In genomic region chr10:79873715-79874289, GRCm38 (mm10) we compare ENCODE assay signal across 9 mouse cellular contexts. TPM values are rescaled to one million over a fixed set of nuclear protein-coding genes. Genes with fewer than 3 reads are reported as not detected.
DNase-seq lines count a peak whose midpoint lies in the region; ATAC-seq and TF ChIP-seq lines count a peak whose summit lies in the region.
"Had no signal": no experiment of that assay in that cellular context is flagged by ENCODE, and none has a peak within 500 bp of the region (broad histone marks: within the 10 kb centered on the region; RNA-seq: fewer than 3 reads in every experiment).

No protein-coding gene starts in this region.

- no peak for TF ChIP-seq CTCF in heart, postnatal 0 days (IDR thresholded peaks at IDR 0.05; ENCODE audit: low read depth)

- H3K27ac ChIP-seq in kidney, embryonic 15.5 days, result peak overlapping the region; percentile 83
- H3K27ac ChIP-seq in heart, postnatal 0 days (ENCODE audit: low read depth), result no peak overlapping the region
- H3K27ac ChIP-seq in midbrain, embryonic 12.5 days (replicated peaks), result peak overlapping the region; percentile 94

- TF ChIP-seq EP300 in heart, postnatal 0 days (IDR thresholded peaks at IDR 0.05; ENCODE audit: low read depth), result no peak

- peak overlapping the region; percentile 77 for H3K4me3 ChIP-seq in kidney, embryonic 15.5 days (replicated peaks)
- peak overlapping the region; percentile 59 for H3K4me3 ChIP-seq in heart, postnatal 0 days (ENCODE audit: low read depth, low read length)
- H3K4me3 ChIP-seq in midbrain, embryonic 12.5 days, result peak overlapping the region; percentile 78

- H3K9me3 ChIP-seq in kidney, embryonic 15.5 days (replicated peaks), result no peaks in the 10 kb centered on the region
- no peaks in the 10 kb centered on the region for H3K9me3 ChIP-seq in heart, postnatal 0 days (replicated peaks; ENCODE audit: control insufficient read depth, low read length)
- H3K9me3 ChIP-seq in midbrain, embryonic 12.5 days, result no peaks in the 10 kb centered on the region

- H3K27me3 ChIP-seq in kidney, embryonic 15.5 days, result no peaks in the 10 kb centered on the region
- peaks cover 7% of the 10 kb centered on the region; the same call in 1 of the 2 replicates for H3K27me3 ChIP-seq in heart, postnatal 0 days (ENCODE audit: control insufficient read depth, insufficient read depth, low read length)
- peaks cover 4% of the 10 kb centered on the region; the same call in 1 of the 2 replicates for H3K27me3 ChIP-seq in midbrain, embryonic 12.5 days

- DNase-seq in kidney, postnatal 36 days, result no peak
- peak; percentile 34 for DNase-seq in brain, adult 2 months (ENCODE audit: low read depth, low spot score)
- DNase-seq in heart, postnatal 0 days (ENCODE audit: low spot score), result no peak
- no peak for DNase-seq in ovary, adult 18-20 months (ENCODE audit: low spot score)
- DNase-seq in left cerebral cortex, postnatal 10 days (ENCODE audit: extremely low spot score in 1 of 2, low spot score in 2 of 2), result no peak

- intact Hi-C loops in left cerebral cortex, postnatal 10 days (cut with DNase I), result no loop called here

- WGBS in kidney, embryonic 15.5 days, result under 1% methylated on average over 26 of the region's 26 CpGs
- 3% methylated on average over 26 of the region's 26 CpGs for WGBS in heart, postnatal 0 days
- WGBS in midbrain, embryonic 12.5 days, result under 1% methylated on average over 26 of the region's 26 CpGs

- peak overlapping the region; percentile 96 for H3K4me2 ChIP-seq in kidney, embryonic 15.5 days
- peak overlapping the region; percentile 93 for H3K4me2 ChIP-seq in heart, postnatal 0 days (ENCODE audit: low read depth, low read length)
- H3K4me2 ChIP-seq in midbrain, embryonic 12.5 days (replicated peaks), result peak overlapping the region; percentile 74

- H3K9ac ChIP-seq in kidney, embryonic 15.5 days, result peak overlapping the region; percentile 82
- peak overlapping the region; percentile 52 for H3K9ac ChIP-seq in heart, postnatal 0 days (replicated peaks; ENCODE audit: low read depth, low read length)
- H3K9ac ChIP-seq in midbrain, embryonic 12.5 days (replicated peaks), result peak overlapping the region; percentile 94

- H3K36me3 ChIP-seq in kidney, embryonic 15.5 days, result peaks cover 26% of the 10 kb centered on the region
- no peaks in the 10 kb centered on the region for H3K36me3 ChIP-seq in heart, postnatal 0 days (replicated peaks; ENCODE audit: control insufficient read depth, insufficient read depth, low read length)
- peaks cover 29% of the 10 kb centered on the region for H3K36me3 ChIP-seq in midbrain, embryonic 12.5 days

- peaks cover 34% of the 10 kb centered on the region for H3K4me1 ChIP-seq in kidney, embryonic 15.5 days
- no peaks in the 10 kb centered on the region for H3K4me1 ChIP-seq in heart, postnatal 0 days (ENCODE audit: control insufficient read depth, insufficient read depth)
- peaks cover 40% of the 10 kb centered on the region for H3K4me1 ChIP-seq in midbrain, embryonic 12.5 days

- peak; percentile 5; the same call in 1 of the 2 replicates for ATAC-seq in kidney, embryonic 15.5 days (replicated peaks; ENCODE audit: low FRiP score)
- no peak for ATAC-seq in heart, postnatal 0 days (ENCODE audit: insufficient read depth, low read depth)
- no peak for ATAC-seq in midbrain, embryonic 12.5 days (ENCODE audit: low FRiP score, low read depth)
- no peak for ATAC-seq in erythroid progenitor cell, adult 5-6 weeks (replicated peaks; ENCODE audit: low FRiP score, poor library complexity, severe bottlenecking)

RNA-seq across cellular contexts. Expression of gene Prtn3, which starts 0.5 kb away (rescaled TPM):
- 7.4 and 8.3 TPM in 2 replicates for polyA plus RNA-seq in kidney, embryonic 15.5 days (2015; fragmentation: Nextera tagmentation; extraction: Ambion mirVana)
- total RNA-seq in heart, postnatal 0 days (2014; rRNA removed; ENCODE audit: low replicate concordance), result not detected in 2 replicates
- 0.70 and 0.74 TPM in 2 replicates for polyA plus RNA-seq in heart, postnatal 0 days (2015; fragmentation: Nextera tagmentation; extraction: Ambion mirVana)
- 14.3 and 16.7 TPM in 2 replicates for polyA plus RNA-seq in midbrain, embryonic 12.5 days (2016; fragmentation: Nextera tagmentation; extraction: Ambion mirVana)
- 247 and 296 TPM in 2 replicates for total RNA-seq in erythroid progenitor cell, adult 5-6 weeks (2015; ENCODE audit: low replicate concordance)
- total RNA-seq in erythroid progenitor cell, adult 5-6 weeks (2017; ENCODE audit: low replicate concordance), result 52.3 and 54.7 TPM in 2 replicates
- 1 to 10 TPM; 4.5 to 5.2 TPM for total RNA-seq in left cerebral cortex, postnatal 10 days (2021)

RNA-seq across cellular contexts. Expression of gene Plppr3, which starts 0.6 kb away (rescaled TPM):
- polyA plus RNA-seq in kidney, embryonic 15.5 days (2015; fragmentation: Nextera tagmentation; extraction: Ambion mirVana), result 62.1 and 74.5 TPM in 2 replicates
- total RNA-seq in heart, postnatal 0 days (2014; rRNA removed; ENCODE audit: low replicate concordance), result 3.2 and 5.9 TPM in 2 replicates
- 2.5 and 3.0 TPM in 2 replicates for polyA plus RNA-seq in heart, postnatal 0 days (2015; fragmentation: Nextera tagmentation; extraction: Ambion mirVana)
- polyA plus RNA-seq in midbrain, embryonic 12.5 days (2016; fragmentation: Nextera tagmentation; extraction: Ambion mirVana), result 296 and 302 TPM in 2 replicates
- 0.84 TPM in 1 of 2 replicates, not detected in the other for total RNA-seq in erythroid progenitor cell, adult 5-6 weeks (2015; ENCODE audit: low replicate concordance)
- 0.83 and 1.7 TPM in 2 replicates for total RNA-seq in erythroid progenitor cell, adult 5-6 weeks (2017; ENCODE audit: low replicate concordance)
- total RNA-seq in left cerebral cortex, postnatal 10 days (2021), result 100 to 1,000 TPM; 135 to 142 TPM

RNA-seq across cellular contexts. Expression of gene Elane, which starts 12.2 kb away (rescaled TPM):
- polyA plus RNA-seq in kidney, embryonic 15.5 days (2015; fragmentation: Nextera tagmentation; extraction: Ambion mirVana), result 2.6 and 3.4 TPM in 2 replicates
- not detected in 2 replicates for total RNA-seq in heart, postnatal 0 days (2014; rRNA removed; ENCODE audit: low replicate concordance)
- not detected in 2 replicates for polyA plus RNA-seq in heart, postnatal 0 days (2015; fragmentation: Nextera tagmentation; extraction: Ambion mirVana)
- not detected in 2 replicates for polyA plus RNA-seq in midbrain, embryonic 12.5 days (2016; fragmentation: Nextera tagmentation; extraction: Ambion mirVana)
- total RNA-seq in erythroid progenitor cell, adult 5-6 weeks (2015; ENCODE audit: low replicate concordance), result 613 and 617 TPM in 2 replicates
- 146 and 166 TPM in 2 replicates for total RNA-seq in erythroid progenitor cell, adult 5-6 weeks (2017; ENCODE audit: low replicate concordance)
- total RNA-seq in left cerebral cortex, postnatal 10 days (2021), result not detected
- total RNA-seq: left cerebral cortex, postnatal 14 days had no signal

RNA-seq across cellular contexts. Expression of gene Cfd, which starts 16.9 kb away (rescaled TPM):
- polyA plus RNA-seq in kidney, embryonic 15.5 days (2015; fragmentation: Nextera tagmentation; extraction: Ambion mirVana), result not detected in 2 replicates
- 0.19 TPM in 1 of 2 replicates, not detected in the other for total RNA-seq in heart, postnatal 0 days (2014; rRNA removed; ENCODE audit: low replicate concordance)
- 0.22 TPM in 1 of 2 replicates, not detected in the other for polyA plus RNA-seq in heart, postnatal 0 days (2015; fragmentation: Nextera tagmentation; extraction: Ambion mirVana)
- not detected in 2 replicates for polyA plus RNA-seq in midbrain, embryonic 12.5 days (2016; fragmentation: Nextera tagmentation; extraction: Ambion mirVana)
- total RNA-seq in erythroid progenitor cell, adult 5-6 weeks (2015; ENCODE audit: low replicate concordance), result not detected in 2 replicates
- not detected in 2 replicates for total RNA-seq in erythroid progenitor cell, adult 5-6 weeks (2017; ENCODE audit: low replicate concordance)
- not detected for total RNA-seq in left cerebral cortex, postnatal 10 days (2021)
- total RNA-seq: left cerebral cortex, postnatal 14 days had no signal

RNA-seq across cellular contexts. Expression of gene Ptbp1, which starts 19.6 kb away (rescaled TPM):
- 398 and 438 TPM in 2 replicates for polyA plus RNA-seq in kidney, embryonic 15.5 days (2015; fragmentation: Nextera tagmentation; extraction: Ambion mirVana)
- 186 and 196 TPM in 2 replicates for total RNA-seq in heart, postnatal 0 days (2014; rRNA removed; ENCODE audit: low replicate concordance)
- 39.8 and 40.4 TPM in 2 replicates for polyA plus RNA-seq in heart, postnatal 0 days (2015; fragmentation: Nextera tagmentation; extraction: Ambion mirVana)
- 202 TPM in 2 replicates for polyA plus RNA-seq in midbrain, embryonic 12.5 days (2016; fragmentation: Nextera tagmentation; extraction: Ambion mirVana)
- 134 and 185 TPM in 2 replicates for total RNA-seq in erythroid progenitor cell, adult 5-6 weeks (2015; ENCODE audit: low replicate concordance)
- total RNA-seq in erythroid progenitor cell, adult 5-6 weeks (2017; ENCODE audit: low replicate concordance), result 89.3 and 94.7 TPM in 2 replicates
- total RNA-seq in left cerebral cortex, postnatal 10 days (2021), result 10 to 100 TPM; 58.2 to 62.2 TPM

Comparison
In these comparisons a context has a peak if more than half of its experiments do, and no peak if none do; other contexts are left out.
1. RNA of gene Prtn3, which starts 0.5 kb away (total RNA-seq): 52.3 to 296 TPM in erythroid progenitor cell, adult 5-6 weeks; 4.5 to 5.2 TPM in left cerebral cortex, postnatal 10 days and not detected in heart, postnatal 0 days; every median in the first group is over 4 times any median in the second.
2. RNA of gene Plppr3, which starts 0.6 kb away (total RNA-seq): 135 to 142 TPM in left cerebral cortex, postnatal 10 days; 3.2 to 5.9 TPM in heart, postnatal 0 days and 0.83 to 1.7 TPM in erythroid progenitor cell, adult 5-6 weeks; every median in the first group is over 10 times any median in the second.
3. RNA of gene Elane, which starts 12.2 kb away (total RNA-seq): 146 to 617 TPM in erythroid progenitor cell, adult 5-6 weeks; not detected in heart, postnatal 0 days and not detected in left cerebral cortex, postnatal 10 days; every median in the first group is over 100 times any median in the second.
4. Peak in every context shown above with its lines, with median percentiles within 50 percentile points of each other: H3K4me2 ChIP-seq, H3K4me3 ChIP-seq and H3K9ac ChIP-seq.